In genomic region chr19:26643011-26643410, GRCm38 (mm10) we compare ENCODE assay signal across 15 mouse cellular contexts. TPM values are rescaled to one million over a fixed set of nuclear protein-coding genes. Genes with fewer than 3 reads are reported as not detected.
DNase-seq lines count a peak whose midpoint lies in the region; ATAC-seq lines count a peak whose summit lies in the region.
"Had no signal": no experiment of that assay in that cellular context is flagged by ENCODE, and none has a peak within 500 bp of the region (broad histone marks: within the 10 kb centered on the region; RNA-seq: fewer than 3 reads in every experiment).

No protein-coding gene starts in this region.

- H3K4me2 ChIP-seq in midbrain, embryonic 11.5 days, result no peak overlapping the region
- H3K4me2 ChIP-seq in midbrain, embryonic 16.5 days (ENCODE audit: low read length), result no peak overlapping the region
- H3K4me2 ChIP-seq in hindbrain, embryonic 16.5 days (ENCODE audit: low read length), result no peak overlapping the region
- H3K4me2 ChIP-seq: liver, embryonic 13.5 days; midbrain, embryonic 12.5 days had no signal

- peaks cover 6% of the 10 kb centered on the region; the same call in 1 of the 2 replicates for H3K4me1 ChIP-seq in midbrain, embryonic 11.5 days (ENCODE audit: control insufficient read depth, insufficient read depth, low read length)
- no peaks in the 10 kb centered on the region; the same call in 1 of the 2 replicates for H3K4me1 ChIP-seq in midbrain, embryonic 16.5 days (ENCODE audit: control insufficient read depth, insufficient read depth, low read length)
- H3K4me1 ChIP-seq in hindbrain, embryonic 16.5 days (ENCODE audit: control insufficient read depth, insufficient read depth, low read depth, low read length), result no peaks in the 10 kb centered on the region

- WGBS in midbrain, embryonic 11.5 days, result 39% methylated on average over 4 of the region's 4 CpGs
- 38% methylated on average over 4 of the region's 4 CpGs for WGBS in midbrain, embryonic 16.5 days
- 53% methylated on average over 4 of the region's 4 CpGs for WGBS in hindbrain, embryonic 16.5 days

- no peak for ATAC-seq in midbrain, embryonic 11.5 days (ENCODE audit: low FRiP score)
- no peak for ATAC-seq in midbrain, embryonic 16.5 days
- ATAC-seq in hindbrain, embryonic 16.5 days, result no peak
- ATAC-seq: forebrain, postnatal 0 days had no signal

- no peak overlapping the region for H3K9ac ChIP-seq in midbrain, embryonic 11.5 days (ENCODE audit: low read length)
- H3K9ac ChIP-seq in midbrain, embryonic 16.5 days (ENCODE audit: low read depth, low read length), result no peak overlapping the region
- H3K9ac ChIP-seq in hindbrain, embryonic 16.5 days (ENCODE audit: low read depth, low read length), result no peak overlapping the region
- H3K9ac ChIP-seq: forebrain, postnatal 0 days; liver, embryonic 13.5 days; midbrain, embryonic 12.5 days had no signal

- H3K4me3 ChIP-seq in midbrain, embryonic 11.5 days (ENCODE audit: low read depth, low read length), result no peak overlapping the region
- no peak overlapping the region for H3K4me3 ChIP-seq in midbrain, embryonic 16.5 days (ENCODE audit: low read depth, low read length)
- no peak overlapping the region for H3K4me3 ChIP-seq in hindbrain, embryonic 16.5 days (ENCODE audit: low read length)
- H3K4me3 ChIP-seq: embryonic facial prominence, embryonic 10.5 days; liver, embryonic 13.5 days; midbrain, embryonic 12.5 days had no signal

- H3K9me3 ChIP-seq in midbrain, embryonic 11.5 days (ENCODE audit: control insufficient read depth, low read length), result no peaks in the 10 kb centered on the region
- no peaks in the 10 kb centered on the region for H3K9me3 ChIP-seq in midbrain, embryonic 16.5 days (replicated peaks; ENCODE audit: control insufficient read depth, low read length, poor library complexity, severe bottlenecking)
- H3K9me3 ChIP-seq in hindbrain, embryonic 16.5 days (ENCODE audit: control insufficient read depth, low read length), result no peaks in the 10 kb centered on the region
- H3K9me3 ChIP-seq: embryonic facial prominence, embryonic 10.5 days; liver, embryonic 13.5 days; midbrain, embryonic 12.5 days had no signal

- peak; percentile 25 to 76 for DNase-seq in adrenal gland, adult (ENCODE audit: inconsistent age in 2 of 2, low spot score in 1 of 2)
- no peak for DNase-seq in adrenal gland, postnatal 25 days
- DNase-seq in midbrain, embryonic 11.5 days (ENCODE audit: low spot score, missing footprints), result peak; percentile 28
- DNase-seq in heart, adult 9 months (ENCODE audit: low spot score in 2 of 2), result peak; percentile 29 to 49
- DNase-seq in embryo, embryonic 10.5 days (ENCODE audit: low spot score), result no peak
- DNase-seq in left cerebral cortex, postnatal 14 days (ENCODE audit: low spot score in 2 of 2), result no peak
- DNase-seq: forebrain, postnatal 0 days; kidney, adult 9 months; liver, embryonic 13.5 days; right cerebral cortex, postnatal 4 days had no signal

- intact Hi-C loops in left cerebral cortex, postnatal 14 days (cut with DNase I), result no loop called here

- H3K36me3 ChIP-seq in midbrain, embryonic 11.5 days (ENCODE audit: control insufficient read depth, insufficient read depth, low read length), result no peaks in the 10 kb centered on the region
- no peaks in the 10 kb centered on the region; the same call in 1 of the 2 replicates for H3K36me3 ChIP-seq in midbrain, embryonic 16.5 days (ENCODE audit: control insufficient read depth, insufficient read depth, low read length)
- no peaks in the 10 kb centered on the region; the same call in 1 of the 2 replicates for H3K36me3 ChIP-seq in hindbrain, embryonic 16.5 days (ENCODE audit: control insufficient read depth, insufficient read depth, low read length)
- H3K36me3 ChIP-seq: embryonic facial prominence, embryonic 10.5 days; liver, embryonic 13.5 days; midbrain, embryonic 12.5 days had no signal

- H3K27ac ChIP-seq in midbrain, embryonic 11.5 days (ENCODE audit: low read depth, low read length), result no peak overlapping the region
- H3K27ac ChIP-seq in midbrain, embryonic 16.5 days (ENCODE audit: low read length), result no peak overlapping the region
- no peak overlapping the region for H3K27ac ChIP-seq in hindbrain, embryonic 16.5 days (ENCODE audit: low read depth, low read length)
- H3K27ac ChIP-seq: embryonic facial prominence, embryonic 10.5 days; liver, embryonic 13.5 days; midbrain, embryonic 12.5 days; stomach, postnatal 0 days had no signal

- H3K27me3 ChIP-seq in midbrain, embryonic 11.5 days (ENCODE audit: control insufficient read depth, insufficient read depth, low read length), result no peaks in the 10 kb centered on the region
- no peaks in the 10 kb centered on the region for H3K27me3 ChIP-seq in midbrain, embryonic 16.5 days (ENCODE audit: control insufficient read depth, insufficient read depth, low read depth, low read length)
- no peaks in the 10 kb centered on the region for H3K27me3 ChIP-seq in hindbrain, embryonic 16.5 days (replicated peaks; ENCODE audit: control insufficient read depth, insufficient read depth, low read length)
- H3K27me3 ChIP-seq: liver, embryonic 13.5 days; midbrain, embryonic 12.5 days had no signal

RNA-seq across cellular contexts. Expression of gene Smarca2, which starts 38.2 kb away (rescaled TPM):
- 85.6 and 105 TPM in 2 replicates for total RNA-seq in adrenal gland, postnatal 25 days (2021)
- 29.2 and 36.4 TPM in 2 replicates for polyA plus RNA-seq in midbrain, embryonic 11.5 days (2014; fragmentation: Nextera tagmentation; extraction: Ambion mirVana)
- polyA plus RNA-seq in midbrain, embryonic 16.5 days (2015; fragmentation: Nextera tagmentation; extraction: Ambion mirVana), result 160 and 178 TPM in 2 replicates
- 100 to 1,000 TPM; 211 to 240 TPM for total RNA-seq in left cerebral cortex, postnatal 14 days (2021)
- 95.2 and 114 TPM in 2 replicates for polyA plus RNA-seq in hindbrain, embryonic 16.5 days (2015; fragmentation: Nextera tagmentation; extraction: Ambion mirVana)

Comparison
In these comparisons a context has a peak if more than half of its experiments do, and no peak if none do; other contexts are left out.
1. DNase-seq: peak in adrenal gland, adult (2 of 2), midbrain, embryonic 11.5 days (single experiment) and heart, adult 9 months (2 of 2); none in adrenal gland, postnatal 25 days (single experiment), embryo, embryonic 10.5 days (single experiment) and left cerebral cortex, postnatal 14 days (0 of 2).